Mouse (Mus musculus) telencephalon, adult 2 months (tissue): Measurements from ENCODE around the gene Ube2d3.
"Not testable (repeated sequence)": the region's sequence is repeated elsewhere in the genome, so short reads cannot be mapped to it uniquely, and the experiment has no call there.

Source experiments
- DNase-seq: peaks from one replicate; pipeline ENCODE4 v3.0.0-alpha.2; 2011; ENCODE audit warnings: low read depth, low spot score

The Ube2d3 gene

DNA sequence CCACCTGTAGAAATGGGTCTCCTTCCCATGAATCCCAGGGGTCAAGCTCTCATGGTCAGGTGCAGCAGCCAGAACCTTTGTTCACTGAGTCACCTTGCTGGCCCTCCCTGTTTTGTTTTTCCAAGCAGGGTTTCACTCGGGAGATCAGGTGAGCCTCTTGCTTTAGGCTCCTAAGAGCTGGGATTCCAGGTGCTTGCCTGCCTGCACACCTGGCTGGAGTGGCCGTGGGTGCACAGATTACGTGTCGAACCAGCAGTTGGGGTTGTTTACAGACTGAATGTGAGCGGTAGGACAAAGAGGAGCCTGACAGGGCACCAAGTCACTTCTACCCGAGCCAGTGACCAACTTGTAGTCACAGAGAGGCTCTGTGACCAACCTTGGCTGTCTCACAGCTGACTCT, 53.2 kb downstream of the Ube2d3 start:
- no peak for DNase-seq

- not testable (repeated sequence) for DNase-seq
These were observed 55.4 kb downstream of the Ube2d3 start for GRCm38 (mm10) chr3:135493320-135493719.

GRCm38 (mm10) chr3:135497956-135498355, 60.0 kb downstream of the Ube2d3 start:
- not testable (repeated sequence) for DNase-seq

DNA sequence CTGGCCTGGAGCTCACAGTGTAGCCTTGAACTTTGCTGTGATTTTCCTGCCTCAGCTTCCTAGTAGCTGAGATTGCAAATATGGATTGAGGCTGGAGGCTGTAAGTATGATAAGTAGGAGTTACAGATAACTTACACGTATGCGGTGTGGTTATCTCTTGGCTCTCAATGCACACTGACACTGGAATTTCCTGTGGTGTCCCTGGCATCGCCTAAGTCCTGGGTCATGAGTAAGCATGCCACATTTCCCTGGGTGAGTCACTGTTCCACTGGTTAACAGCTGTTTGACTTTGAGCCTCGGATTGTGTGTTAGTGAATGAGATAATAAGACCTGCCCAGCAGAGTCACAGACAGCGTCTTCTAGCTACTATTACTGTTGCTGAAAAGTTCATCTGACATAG, 60.9 kb downstream of the Ube2d3 start:
- no peak for DNase-seq

GRCm38 (mm10) chr3:135503160-135503559, 65.2 kb downstream of the Ube2d3 start:
- DNase-seq, result no peak

DNA sequence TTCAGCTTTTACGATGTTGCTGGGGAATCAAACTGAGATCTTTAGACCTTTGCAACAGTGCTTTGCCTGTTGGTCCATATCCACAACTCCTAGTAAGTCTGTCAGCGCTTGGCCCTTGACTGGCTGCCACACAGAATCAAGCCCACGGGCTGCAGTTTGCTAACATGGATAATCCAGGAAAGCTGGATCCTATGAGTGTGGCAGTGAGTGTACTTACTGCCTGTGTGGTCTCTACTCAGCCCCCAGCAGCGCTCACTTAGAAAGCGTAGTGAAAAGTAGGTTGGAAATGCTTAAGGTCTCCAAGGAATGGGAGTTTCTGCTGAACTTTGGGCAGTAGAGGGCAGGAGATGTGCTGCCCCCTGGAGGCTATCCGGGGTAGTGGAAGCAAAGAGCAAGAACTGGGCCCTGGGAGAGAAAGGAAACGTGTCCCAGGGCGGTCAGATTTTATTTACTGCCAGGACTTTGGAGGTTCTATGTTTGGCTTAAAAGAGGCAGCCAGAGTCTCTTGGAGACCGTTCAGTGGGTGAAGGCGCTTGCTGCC, 67.5 kb downstream of the Ube2d3 start:
- no peak for DNase-seq

- DNase-seq, result no peak
These were observed 68.0 kb downstream of the Ube2d3 start for GRCm38 (mm10) chr3:135505916-135506482.

DNA sequence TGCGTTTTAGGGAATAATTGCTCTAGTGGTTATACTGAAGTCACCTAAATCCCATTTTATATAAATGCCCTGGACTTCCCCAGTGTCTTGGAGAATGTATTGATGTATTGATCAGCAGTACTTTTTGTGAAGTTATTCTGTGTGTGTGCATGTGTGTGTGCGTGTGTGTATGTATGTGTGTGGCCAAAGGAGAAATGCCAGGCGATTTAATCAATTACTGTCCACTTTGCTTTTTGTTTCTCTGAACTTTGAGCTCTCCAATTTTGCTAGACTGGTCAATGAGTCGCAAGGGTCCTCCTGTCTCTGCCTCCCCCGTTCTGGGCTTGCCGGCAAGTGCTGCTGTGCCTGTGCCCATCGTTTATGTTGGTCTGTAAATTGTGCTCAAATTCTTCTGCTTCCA, 69.6 kb downstream of the Ube2d3 start:
- DNase-seq, result no peak

DNA sequence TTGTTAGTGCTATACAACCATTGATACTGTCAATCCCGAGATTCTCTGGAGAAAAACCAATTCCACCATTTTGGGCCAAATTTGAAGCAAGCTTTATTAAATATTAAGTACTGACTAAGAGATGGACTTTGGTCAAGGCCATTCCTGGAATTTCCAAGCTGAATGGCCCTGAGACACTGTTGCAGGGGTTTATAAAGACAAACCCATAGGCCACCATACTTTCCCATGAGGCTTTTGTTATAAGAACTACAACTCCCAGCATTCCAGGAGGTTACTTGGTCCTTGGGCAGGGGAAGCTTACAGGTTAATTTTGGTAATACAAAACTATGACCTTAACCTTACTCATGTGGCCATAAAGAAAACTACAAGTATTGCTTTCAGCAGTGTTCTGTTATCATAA, 70.2 kb downstream of the Ube2d3 start:
- DNase-seq, result no peak

- no peak for DNase-seq
These were observed 72.4 kb downstream of the Ube2d3 start for GRCm38 (mm10) chr3:135510372-135510771.

- no peak for DNase-seq
These were observed 73.7 kb downstream of the Ube2d3 start for GRCm38 (mm10) chr3:135511683-135512082.

DNA sequence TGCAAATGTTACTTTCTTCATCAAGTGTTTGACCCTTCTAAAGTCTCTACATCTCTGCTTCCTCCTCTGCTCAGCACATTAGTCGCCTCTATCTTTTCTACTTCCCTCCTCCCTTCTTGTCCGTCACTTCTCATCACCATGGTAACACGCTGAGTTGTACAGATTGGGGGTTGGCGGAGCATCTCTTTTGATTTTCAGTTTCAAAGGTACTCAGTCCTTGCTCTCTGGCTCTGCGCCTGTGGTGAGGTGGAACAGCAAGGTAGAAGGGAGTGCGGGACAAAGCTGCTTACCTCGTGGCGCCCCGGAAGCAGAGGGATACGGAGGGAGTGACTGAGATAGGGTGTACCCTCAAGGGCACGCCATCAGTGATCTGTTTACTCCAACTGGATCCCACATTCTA, 75.3 kb downstream of the Ube2d3 start:
- peak; percentile 17 for DNase-seq

- no peak for DNase-seq
These were observed 76.0 kb downstream of the Ube2d3 start for GRCm38 (mm10) chr3:135513800-135514425.

DNA sequence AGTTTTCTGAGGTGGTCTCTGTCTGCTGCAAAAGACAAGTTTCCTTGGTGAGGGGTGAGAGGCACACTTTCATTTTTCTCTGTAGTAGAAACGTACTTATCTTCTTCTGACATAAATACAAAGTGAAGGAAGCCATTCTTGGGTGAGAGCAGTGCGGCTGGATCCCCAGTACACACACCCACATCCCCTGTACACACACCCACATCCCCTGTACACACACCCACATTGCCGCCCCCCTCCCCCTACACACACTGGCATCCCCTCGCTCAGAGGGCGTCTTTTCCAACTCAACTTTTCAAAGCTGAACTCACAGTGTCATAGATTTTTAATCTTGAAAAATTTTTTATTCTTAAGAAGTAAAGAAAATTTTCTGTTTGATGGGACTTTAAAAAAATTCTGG, 77.3 kb downstream of the Ube2d3 start:
- no peak for DNase-seq

- peak; percentile 27 for DNase-seq
These were observed 78.9 kb downstream of the Ube2d3 start for GRCm38 (mm10) chr3:135516891-135517290.
